Mouse (Mus musculus): Measurements from ENCODE around the gene Trim63. TPM values are rescaled to one million over a fixed set of nuclear protein-coding genes. Genes with fewer than 3 reads are reported as not detected.

Gene Trim63
- polyA plus RNA-seq, 1 experiment: 0.07 TPM

GRCm38 (mm10) chr4:134315470-134315869, 550 bp downstream of the Trim63 start:
- WGBS: 56% methylated on average over 9 of the region's 9 CpGs
- no peak overlapping the region for H3K27ac ChIP-seq (ENCODE audit: insufficient read depth, low read length)
- no peak for TF ChIP-seq POLR2A (IDR thresholded peaks at IDR 0.05; ENCODE audit: borderline replicate concordance, insufficient read depth, low read length)
- TF ChIP-seq CTCF (IDR thresholded peaks at IDR 0.05; ENCODE audit: borderline replicate concordance, insufficient read depth, low read depth, low read length): no peak
- no peaks in the 10 kb centered on the region for H3K27me3 ChIP-seq (ENCODE audit: control insufficient read depth, insufficient read depth, low read length)
- H3K4me1 ChIP-seq (ENCODE audit: control insufficient read depth, insufficient read depth, low read length): no peaks in the 10 kb centered on the region
- no peak for DNase-seq
- H3K4me3 ChIP-seq (replicated peaks; ENCODE audit: insufficient read depth, low read depth, low read length): no peak overlapping the region

DNA sequence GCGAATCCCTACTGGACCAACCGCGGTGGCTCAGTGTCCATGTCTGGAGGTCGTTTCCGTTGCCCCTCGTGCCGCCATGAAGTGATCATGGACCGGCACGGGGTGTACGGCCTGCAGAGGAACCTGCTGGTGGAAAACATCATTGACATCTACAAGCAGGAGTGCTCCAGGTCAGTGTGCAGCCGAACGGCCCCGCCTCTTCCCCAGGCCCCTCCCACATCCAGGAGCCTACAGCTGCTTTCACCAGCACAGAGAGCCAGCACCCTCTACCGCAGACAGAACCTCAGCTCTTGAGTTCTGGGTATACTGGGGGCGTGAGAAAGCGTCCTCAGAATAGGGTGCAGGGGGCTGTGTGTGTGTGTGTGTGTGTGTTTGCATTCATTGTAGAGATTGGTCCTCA, 1.5 kb downstream of the Trim63 start:
- no peak for DNase-seq
- 59% methylated on average over 16 of the region's 16 CpGs for WGBS
- Histone ChIP-seq H3K27me3 (ENCODE audit: control insufficient read depth, insufficient read depth, low read length) (no peaks in the 10 kb centered on the region; the same call in 1 of the 2 replicates), H3K4me1 (ENCODE audit: control insufficient read depth, insufficient read depth, low read length) (no peaks in the 10 kb centered on the region), H3K4me3 (replicated peaks; ENCODE audit: insufficient read depth, low read depth, low read length) (no peak overlapping the region), H3K27ac (ENCODE audit: insufficient read depth, low read length) (no peak overlapping the region)
- TF ChIP-seq POLR2A (IDR thresholded peaks at IDR 0.05; ENCODE audit: borderline replicate concordance, insufficient read depth, low read length): no peak
- TF ChIP-seq CTCF (IDR thresholded peaks at IDR 0.05; ENCODE audit: borderline replicate concordance, insufficient read depth, low read depth, low read length): no peak

- Histone ChIP-seq H3K4me1 (ENCODE audit: control insufficient read depth, insufficient read depth, low read length) (no peaks in the 10 kb centered on the region), H3K27me3 (ENCODE audit: control insufficient read depth, insufficient read depth, low read length) (no peaks in the 10 kb centered on the region; the same call in 1 of the 2 replicates), H3K27ac (ENCODE audit: insufficient read depth, low read length) (no peak overlapping the region), H3K4me3 (replicated peaks; ENCODE audit: insufficient read depth, low read depth, low read length) (no peak overlapping the region)
- WGBS: 84% methylated on average over 5 of the region's 5 CpGs
- TF ChIP-seq POLR2A (IDR thresholded peaks at IDR 0.05; ENCODE audit: borderline replicate concordance, insufficient read depth, low read length) (no peak), CTCF (IDR thresholded peaks at IDR 0.05; ENCODE audit: borderline replicate concordance, insufficient read depth, low read depth, low read length) (no peak)
- no peak for DNase-seq
Observed at GRCm38 (mm10) chr4:134319074-134319473, 4.2 kb downstream of the Trim63 start.

DNA sequence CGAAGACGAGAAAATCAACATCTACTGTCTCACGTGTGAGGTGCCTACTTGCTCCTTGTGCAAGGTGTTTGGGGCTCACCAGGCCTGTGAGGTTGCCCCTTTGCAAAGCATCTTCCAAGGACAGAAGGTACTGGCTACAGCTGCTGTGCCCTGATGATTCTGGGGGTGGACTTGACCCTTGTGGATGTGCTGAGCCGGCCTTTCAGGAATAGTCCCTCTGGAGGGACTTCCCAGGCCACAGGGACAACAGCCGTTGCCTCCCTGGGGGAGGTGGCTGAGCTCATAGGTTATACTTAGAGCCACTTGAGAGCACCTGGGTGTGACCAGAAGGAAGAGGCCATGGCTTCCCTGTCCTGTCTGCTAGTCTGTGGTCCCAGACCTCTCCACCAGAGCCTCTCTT, 4.8 kb downstream of the Trim63 start:
- H3K4me1 ChIP-seq (ENCODE audit: control insufficient read depth, insufficient read depth, low read length): no peaks in the 10 kb centered on the region
- 78% methylated on average over 5 of the region's 5 CpGs for WGBS
- DNase-seq: no peak
- no peak overlapping the region for H3K27ac ChIP-seq (ENCODE audit: insufficient read depth, low read length)
- TF ChIP-seq POLR2A (IDR thresholded peaks at IDR 0.05; ENCODE audit: borderline replicate concordance, insufficient read depth, low read length) (no peak), CTCF (IDR thresholded peaks at IDR 0.05; ENCODE audit: borderline replicate concordance, insufficient read depth, low read depth, low read length) (no peak)
- H3K27me3 ChIP-seq (ENCODE audit: control insufficient read depth, insufficient read depth, low read length): no peaks in the 10 kb centered on the region; the same call in 1 of the 2 replicates
- H3K4me3 ChIP-seq (replicated peaks; ENCODE audit: insufficient read depth, low read depth, low read length): no peak overlapping the region

GRCm38 (mm10) chr4:134321524-134321923, 6.6 kb downstream of the Trim63 start:
- Histone ChIP-seq H3K27ac (ENCODE audit: insufficient read depth, low read length) (no peak overlapping the region), H3K4me1 (ENCODE audit: control insufficient read depth, insufficient read depth, low read length) (no peaks in the 10 kb centered on the region), H3K4me3 (replicated peaks; ENCODE audit: insufficient read depth, low read depth, low read length) (no peak overlapping the region), H3K27me3 (ENCODE audit: control insufficient read depth, insufficient read depth, low read length) (no peaks in the 10 kb centered on the region; the same call in 1 of the 2 replicates)
- 60% methylated on average over 3 of the region's 3 CpGs for WGBS
- no peak for DNase-seq
- no peak for TF ChIP-seq POLR2A (IDR thresholded peaks at IDR 0.05; ENCODE audit: borderline replicate concordance, insufficient read depth, low read length)
- no peak for TF ChIP-seq CTCF (IDR thresholded peaks at IDR 0.05; ENCODE audit: borderline replicate concordance, insufficient read depth, low read depth, low read length)

DNA sequence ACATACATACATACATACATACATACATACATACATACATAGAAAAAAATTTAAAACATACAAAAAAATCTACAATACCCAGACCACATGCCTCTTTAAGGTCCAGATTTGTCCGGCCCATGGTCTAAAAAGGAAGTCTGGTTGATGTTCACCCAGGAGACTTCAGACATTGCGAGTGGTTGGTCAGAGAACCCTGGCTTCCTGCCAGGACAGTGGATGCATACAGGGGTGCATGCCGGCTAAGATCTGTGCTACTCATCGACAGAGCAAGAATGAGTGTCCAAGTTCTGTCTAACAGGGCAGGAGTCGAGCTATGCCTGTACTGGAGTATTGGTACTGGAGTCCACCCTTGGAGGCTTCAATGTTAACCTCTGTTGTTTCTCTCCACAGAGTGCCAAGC, 9.7 kb downstream of the Trim63 start:
- WGBS: 31% methylated on average over 5 of the region's 5 CpGs
- no peak overlapping the region for H3K4me3 ChIP-seq (replicated peaks; ENCODE audit: insufficient read depth, low read depth, low read length)
- H3K27ac ChIP-seq (ENCODE audit: insufficient read depth, low read length): no peak overlapping the region
- no peak for DNase-seq
- H3K27me3 ChIP-seq (ENCODE audit: control insufficient read depth, insufficient read depth, low read length): no peaks in the 10 kb centered on the region; the same call in 1 of the 2 replicates
- H3K4me1 ChIP-seq (ENCODE audit: control insufficient read depth, insufficient read depth, low read length): no peaks in the 10 kb centered on the region
- TF ChIP-seq POLR2A (IDR thresholded peaks at IDR 0.05; ENCODE audit: borderline replicate concordance, insufficient read depth, low read length) (no peak), CTCF (IDR thresholded peaks at IDR 0.05; ENCODE audit: borderline replicate concordance, insufficient read depth, low read depth, low read length) (no peak)

DNA sequence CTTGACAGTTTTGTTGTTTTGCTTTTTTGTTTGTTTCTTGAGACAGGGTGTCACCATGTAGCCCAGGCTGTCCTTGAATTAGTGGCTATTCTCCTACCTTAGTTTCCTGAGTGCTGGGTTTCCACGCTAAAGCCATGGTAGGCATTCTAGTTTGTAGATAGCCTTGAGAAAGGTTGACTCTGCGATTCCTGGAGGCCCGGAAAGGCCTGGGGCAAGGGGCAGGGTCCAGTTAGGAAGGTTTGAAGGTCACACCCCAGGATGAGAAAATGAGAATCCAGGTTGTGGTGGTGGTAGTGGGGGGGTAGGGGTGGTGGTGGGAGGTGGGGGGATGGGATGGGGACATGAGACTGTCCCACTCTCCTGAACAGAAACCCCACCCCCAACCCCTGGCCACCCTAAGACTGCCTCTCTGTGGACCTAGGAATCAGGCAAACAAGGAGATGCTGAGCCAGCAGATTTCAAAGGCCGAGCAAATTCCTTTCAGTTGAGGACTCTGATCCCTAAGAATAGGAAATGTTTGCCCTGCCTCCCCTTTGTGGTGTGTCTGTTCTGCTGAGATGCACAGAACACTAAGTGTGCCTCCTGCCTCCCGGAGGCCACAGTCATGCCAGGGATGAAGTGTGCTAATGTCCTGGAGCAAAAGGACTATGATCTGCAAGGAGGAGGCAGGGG, 12.1 kb downstream of the Trim63 start:
- WGBS: 69% methylated on average over 5 of the region's 5 CpGs
- no peaks in the 10 kb centered on the region for H3K27me3 ChIP-seq (ENCODE audit: control insufficient read depth, insufficient read depth, low read length)
- H3K4me3 ChIP-seq (replicated peaks; ENCODE audit: insufficient read depth, low read depth, low read length): no peak overlapping the region
- H3K27ac ChIP-seq (ENCODE audit: insufficient read depth, low read length): no peak overlapping the region
- no peak for DNase-seq
- H3K4me1 ChIP-seq (ENCODE audit: control insufficient read depth, insufficient read depth, low read length): no peaks in the 10 kb centered on the region
- TF ChIP-seq POLR2A (IDR thresholded peaks at IDR 0.05; ENCODE audit: borderline replicate concordance, insufficient read depth, low read length) (no peak), CTCF (IDR thresholded peaks at IDR 0.05; ENCODE audit: borderline replicate concordance, insufficient read depth, low read depth, low read length) (no peak)

GRCm38 (mm10) chr4:134328151-134328550, 13.2 kb downstream of the Trim63 start:
- Histone ChIP-seq H3K27ac (ENCODE audit: insufficient read depth, low read length) (no peak overlapping the region), H3K27me3 (ENCODE audit: control insufficient read depth, insufficient read depth, low read length) (no peaks in the 10 kb centered on the region), H3K4me3 (replicated peaks; ENCODE audit: insufficient read depth, low read depth, low read length) (no peak overlapping the region), H3K4me1 (ENCODE audit: control insufficient read depth, insufficient read depth, low read length) (no peaks in the 10 kb centered on the region)
- 63% methylated on average over 8 of the region's 8 CpGs for WGBS
- TF ChIP-seq CTCF (IDR thresholded peaks at IDR 0.05; ENCODE audit: borderline replicate concordance, insufficient read depth, low read depth, low read length) (no peak), POLR2A (IDR thresholded peaks at IDR 0.05; ENCODE audit: borderline replicate concordance, insufficient read depth, low read length) (no peak)
- DNase-seq: no peak

Measured in cerebellum, adult 2 months (tissue).